Mouse (Mus musculus): Measurements from ENCODE around the gene Kcp. TPM values are rescaled to one million over a fixed set of nuclear protein-coding genes. Genes with fewer than 3 reads are reported as not detected.
A peak's percentile ranks its signal among the peaks of the same experiment; 100 is the strongest.

Gene Kcp
- polyA plus RNA-seq (2012; rRNA removed): 10.1 and 10.2 TPM in 2 replicates

DNA sequence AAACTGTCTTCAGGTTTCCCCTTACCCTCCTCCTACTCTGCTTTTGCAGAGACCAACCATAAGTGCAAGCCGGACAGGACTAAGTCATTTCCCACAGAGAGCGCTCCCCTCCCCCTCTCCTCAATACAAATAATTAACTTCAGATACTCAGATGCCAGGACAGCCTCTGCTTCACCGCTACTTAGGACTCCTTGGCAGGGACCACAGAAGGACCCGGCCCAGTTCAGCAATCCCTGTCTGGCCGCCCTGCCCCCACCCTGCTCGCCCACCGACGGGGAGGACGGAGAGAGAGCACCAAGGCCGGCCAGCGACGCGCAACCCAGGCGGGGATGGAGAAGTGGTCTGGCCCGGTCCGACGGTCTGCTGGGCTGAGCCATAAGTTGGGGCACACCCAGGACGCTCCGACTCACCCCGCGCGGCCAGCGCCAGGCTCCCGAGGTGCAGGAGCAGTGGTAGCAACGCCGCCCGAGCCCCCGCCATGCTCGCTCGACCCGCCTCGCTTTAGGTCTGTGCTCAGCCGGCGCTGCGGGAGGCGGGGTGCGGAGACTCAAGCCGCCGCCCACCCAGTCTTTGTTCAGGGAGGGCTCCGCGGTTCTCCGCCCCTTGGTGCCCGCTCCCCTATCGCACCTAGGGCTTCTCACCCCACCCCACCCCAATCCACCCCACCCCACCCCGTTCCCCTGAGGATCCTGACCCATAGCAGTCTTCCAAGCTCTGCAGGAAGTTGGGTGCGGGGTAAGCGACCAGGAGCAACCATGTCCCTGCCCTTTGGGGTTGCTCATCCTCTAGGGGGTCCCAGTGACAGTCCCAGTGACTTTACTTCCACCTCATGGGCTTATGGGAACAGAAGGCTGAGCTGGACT lies at the start of gene Kcp:
Gene Kcp, minus strand, starts transcription at position 506 of the 863 bp plus-strand sequence.
- no peak for DNase-seq (ENCODE audit: low read depth in 1 of 2, low spot score in 2 of 2)
- 5% methylated on average over 47 of the region's 47 CpGs for WGBS
- peaks cover 13% of the 10 kb centered on the region for H3K27me3 ChIP-seq (ENCODE audit: control insufficient read depth, insufficient read depth, low read length)

GRCm38 (mm10) chr6:29557112-29557511 lies 49.4 kb upstream of the Kcp start:
- 56% methylated on average over 2 of the region's 2 CpGs for WGBS
- no peaks in the 10 kb centered on the region for H3K27me3 ChIP-seq (ENCODE audit: control insufficient read depth, insufficient read depth, low read length)
- H3K4me3 ChIP-seq (ENCODE audit: extremely low read depth, insufficient read depth, insufficient read length): no peak overlapping the region
- H3K27ac ChIP-seq (ENCODE audit: insufficient read depth, low read length): no peak overlapping the region
- peaks cover 34% of the 10 kb centered on the region for H3K36me3 ChIP-seq (ENCODE audit: control insufficient read depth, insufficient read depth, low read length)
- H3K4me1 ChIP-seq (ENCODE audit: control insufficient read depth, insufficient read depth, insufficient read length): no peaks in the 10 kb centered on the region; the same call in 1 of the 2 replicates
- no peak for DNase-seq (ENCODE audit: low read depth in 1 of 2, low spot score in 2 of 2)
- TF ChIP-seq POLR2A (IDR thresholded peaks at IDR 0.05; ENCODE audit: low read depth, low read length): no peak
- no peak for TF ChIP-seq CTCF (IDR thresholded peaks at IDR 0.05; ENCODE audit: extremely low read depth, insufficient read depth, insufficient read length, insufficient replicate concordance)

More for the DNA sequence above, at the start of gene Kcp:
- H3K4me3 ChIP-seq (ENCODE audit: extremely low read depth, insufficient read depth, insufficient read length): peak within 1 kb of the TSS; percentile 40
- H3K36me3 ChIP-seq (ENCODE audit: control insufficient read depth, insufficient read depth, low read length): no peaks in the 10 kb centered on the region
- H3K4me1 ChIP-seq (ENCODE audit: control insufficient read depth, insufficient read depth, insufficient read length): peaks cover 10% of the 10 kb centered on the region
- no peak for TF ChIP-seq POLR2A (IDR thresholded peaks at IDR 0.05; ENCODE audit: low read depth, low read length)
- TF ChIP-seq CTCF (IDR thresholded peaks at IDR 0.05; ENCODE audit: extremely low read depth, insufficient read depth, insufficient read length, insufficient replicate concordance): no peak
- H3K27ac ChIP-seq (ENCODE audit: insufficient read depth, low read length): no peak within 1 kb of the TSS

GRCm38 (mm10) chr6:29552526-29552925 lies 44.8 kb upstream of the Kcp start:
- WGBS: 96% methylated on average over 2 of the region's 2 CpGs
- H3K36me3 ChIP-seq (ENCODE audit: control insufficient read depth, insufficient read depth, low read length): peaks cover 37% of the 10 kb centered on the region
- DNase-seq (ENCODE audit: low read depth in 1 of 2, low spot score in 2 of 2): no peak

GRCm38 (mm10) chr6:29548086-29548485 lies 40.3 kb upstream of the Kcp start:
- no peak for DNase-seq (ENCODE audit: low read depth in 1 of 2, low spot score in 2 of 2)
- no peak for TF ChIP-seq CTCF (IDR thresholded peaks at IDR 0.05; ENCODE audit: extremely low read depth, insufficient read depth, insufficient read length, insufficient replicate concordance)
- no peak for TF ChIP-seq POLR2A (IDR thresholded peaks at IDR 0.05; ENCODE audit: low read depth, low read length)
- H3K36me3 ChIP-seq (ENCODE audit: control insufficient read depth, insufficient read depth, low read length): peaks cover 38% of the 10 kb centered on the region
- no peaks in the 10 kb centered on the region for H3K27me3 ChIP-seq (ENCODE audit: control insufficient read depth, insufficient read depth, low read length)
- WGBS: 88% methylated on average over 1 of the region's 1 CpGs
- no peak overlapping the region for H3K4me3 ChIP-seq (ENCODE audit: extremely low read depth, insufficient read depth, insufficient read length)
- H3K27ac ChIP-seq (ENCODE audit: insufficient read depth, low read length): no peak overlapping the region
- H3K4me1 ChIP-seq (ENCODE audit: control insufficient read depth, insufficient read depth, insufficient read length): no peaks in the 10 kb centered on the region

More at GRCm38 (mm10) chr6:29552526-29552925, 44.8 kb upstream of the Kcp start:
- H3K4me3 ChIP-seq (ENCODE audit: extremely low read depth, insufficient read depth, insufficient read length): no peak overlapping the region
- H3K27ac ChIP-seq (ENCODE audit: insufficient read depth, low read length): no peak overlapping the region
- no peaks in the 10 kb centered on the region; the same call in 1 of the 2 replicates for H3K4me1 ChIP-seq (ENCODE audit: control insufficient read depth, insufficient read depth, insufficient read length)
- H3K27me3 ChIP-seq (ENCODE audit: control insufficient read depth, insufficient read depth, low read length): no peaks in the 10 kb centered on the region
- no peak for TF ChIP-seq POLR2A (IDR thresholded peaks at IDR 0.05; ENCODE audit: low read depth, low read length)

DNA sequence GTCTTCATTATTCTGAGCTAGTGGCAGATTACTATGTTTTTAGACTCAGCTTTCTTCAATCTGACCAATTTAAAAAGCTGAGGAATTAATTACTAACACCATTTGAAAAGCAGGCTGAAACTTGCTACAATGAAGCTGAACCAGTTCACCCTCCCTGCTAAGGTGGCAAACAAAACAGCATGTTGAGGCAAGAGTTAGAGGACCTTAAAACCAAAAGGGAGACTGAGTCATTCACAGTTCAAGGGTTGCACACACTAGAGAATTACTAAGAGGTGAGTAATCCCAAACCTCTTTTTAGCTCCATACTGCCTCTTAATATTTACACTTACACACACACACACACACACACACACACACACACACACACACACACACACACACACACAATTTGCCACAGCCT lies 39.8 kb upstream of the Kcp start:
- Histone ChIP-seq H3K27ac (ENCODE audit: insufficient read depth, low read length) (no peak overlapping the region), H3K36me3 (ENCODE audit: control insufficient read depth, insufficient read depth, low read length) (peaks cover 42% of the 10 kb centered on the region), H3K4me3 (ENCODE audit: extremely low read depth, insufficient read depth, insufficient read length) (no peak overlapping the region), H3K27me3 (ENCODE audit: control insufficient read depth, insufficient read depth, low read length) (no peaks in the 10 kb centered on the region), H3K4me1 (ENCODE audit: control insufficient read depth, insufficient read depth, insufficient read length) (no peaks in the 10 kb centered on the region)
- TF ChIP-seq CTCF (IDR thresholded peaks at IDR 0.05; ENCODE audit: extremely low read depth, insufficient read depth, insufficient read length, insufficient replicate concordance): no peak
- TF ChIP-seq POLR2A (IDR thresholded peaks at IDR 0.05; ENCODE audit: low read depth, low read length): no peak
- no peak for DNase-seq (ENCODE audit: low read depth in 1 of 2, low spot score in 2 of 2)

DNA sequence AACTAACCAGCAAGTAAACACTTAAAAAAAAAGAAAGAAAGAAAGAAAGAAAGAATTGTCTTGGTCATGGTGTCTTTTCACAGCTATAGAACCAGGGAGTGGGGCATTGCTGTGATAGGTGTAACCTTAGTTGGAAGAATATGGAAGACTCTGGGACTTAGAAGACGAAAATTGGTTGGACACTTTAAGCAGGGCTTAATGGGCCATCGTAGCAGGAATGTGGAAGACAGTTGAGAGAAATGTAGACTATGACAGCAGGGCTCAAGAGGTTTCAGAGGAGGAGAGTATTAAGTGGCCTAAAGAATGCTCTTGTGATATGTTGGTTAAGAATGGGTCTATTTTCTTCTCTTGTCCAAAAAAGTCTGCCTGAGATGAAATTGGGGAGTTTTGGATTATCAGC lies 37.9 kb upstream of the Kcp start:
- DNase-seq (ENCODE audit: low read depth in 1 of 2, low spot score in 2 of 2): no peak
- 92% methylated on average over 2 of the region's 2 CpGs for whole genome bisulfite sequencing
- H3K27ac ChIP-seq (ENCODE audit: insufficient read depth, low read length): no peak overlapping the region
- TF ChIP-seq POLR2A (IDR thresholded peaks at IDR 0.05; ENCODE audit: low read depth, low read length): no peak
- TF ChIP-seq CTCF (IDR thresholded peaks at IDR 0.05; ENCODE audit: extremely low read depth, insufficient read depth, insufficient read length, insufficient replicate concordance): no peak
- H3K4me1 ChIP-seq (ENCODE audit: control insufficient read depth, insufficient read depth, insufficient read length): no peaks in the 10 kb centered on the region
- no peak overlapping the region for H3K4me3 ChIP-seq (ENCODE audit: extremely low read depth, insufficient read depth, insufficient read length)
- H3K27me3 ChIP-seq (ENCODE audit: control insufficient read depth, insufficient read depth, low read length): no peaks in the 10 kb centered on the region
- peaks cover 38% of the 10 kb centered on the region for H3K36me3 ChIP-seq (ENCODE audit: control insufficient read depth, insufficient read depth, low read length)

GRCm38 (mm10) chr6:29540956-29541355 lies 33.2 kb upstream of the Kcp start:
- Histone ChIP-seq H3K27ac (ENCODE audit: insufficient read depth, low read length) (no peak overlapping the region), H3K27me3 (ENCODE audit: control insufficient read depth, insufficient read depth, low read length) (no peaks in the 10 kb centered on the region), H3K4me1 (ENCODE audit: control insufficient read depth, insufficient read depth, insufficient read length) (no peaks in the 10 kb centered on the region; the same call in 1 of the 2 replicates), H3K36me3 (ENCODE audit: control insufficient read depth, insufficient read depth, low read length) (peaks cover 34% of the 10 kb centered on the region), H3K4me3 (ENCODE audit: extremely low read depth, insufficient read depth, insufficient read length) (no peak overlapping the region)
- TF ChIP-seq POLR2A (IDR thresholded peaks at IDR 0.05; ENCODE audit: low read depth, low read length) (no peak), CTCF (IDR thresholded peaks at IDR 0.05; ENCODE audit: extremely low read depth, insufficient read depth, insufficient read length, insufficient replicate concordance) (no peak)
- no peak for DNase-seq (ENCODE audit: low read depth in 1 of 2, low spot score in 2 of 2)
- 97% methylated on average over 1 of the region's 1 CpGs for WGBS
